Comparison of ENCODE assay signal across 15 mouse cellular contexts in genomic region chr1:7548261-7548660, GRCm38 (mm10).
DNase-seq lines count a peak whose midpoint lies in the region; TF ChIP-seq lines count a peak whose summit lies in the region.
"Had no signal": no experiment of that assay in that cellular context is flagged by ENCODE, and none has a peak within 500 bp of the region (broad histone marks: within the 10 kb centered on the region; RNA-seq: fewer than 3 reads in every experiment).

No protein-coding gene starts in this region.

- H3K27me3 ChIP-seq in liver, adult 2 months (ENCODE audit: control insufficient read depth, insufficient read depth, low read length): no peaks in the 10 kb centered on the region
- no peaks in the 10 kb centered on the region for H3K27me3 ChIP-seq in thymus, adult 2 months (ENCODE audit: control insufficient read depth, insufficient read depth, low read length)
- H3K27me3 ChIP-seq: forebrain, embryonic 15.5 days; heart, embryonic 15.5 days; hindbrain, embryonic 15.5 days had no signal

- no peak overlapping the region for H3K4me3 ChIP-seq in liver, adult 2 months (ENCODE audit: insufficient read depth, low read depth, low read length)
- no peak overlapping the region for H3K4me3 ChIP-seq in thymus, adult 2 months (ENCODE audit: control insufficient read depth, insufficient read depth, low read length)
- H3K4me3 ChIP-seq: embryonic facial prominence, embryonic 10.5 days; forebrain, embryonic 15.5 days; heart, embryonic 15.5 days; hindbrain, embryonic 15.5 days had no signal

- DNase-seq in liver, adult 2 months (ENCODE audit: extremely low read depth, low read depth, low spot score): peak; percentile 6
- no peak for DNase-seq in liver
- DNase-seq in adipocyte (ENCODE audit: low spot score): peak; percentile 9
- DNase-seq in fibroblast of lung, adult 2 months (ENCODE audit: low read depth): peak; percentile 2
- DNase-seq in thymus, adult 2 months: no peak
- no peak for DNase-seq in T-cell, adult 2 months (ENCODE audit: low spot score)
- DNase-seq: adrenal gland, postnatal 14 days; cerebellum, adult 2 months; cerebellum, postnatal 10 days; gastrocnemius, postnatal 25 days; heart, adult 11 months had no signal

- TF ChIP-seq CTCF in liver, adult 2 months (IDR thresholded peaks at IDR 0.05; ENCODE audit: low read depth, low read length): no peak
- TF ChIP-seq CTCF in thymus, adult 2 months (IDR thresholded peaks at IDR 0.05; ENCODE audit: borderline replicate concordance, control insufficient read depth, extremely low read depth, insufficient read depth, low read length, poor library complexity): no peak

- no peak overlapping the region for H3K27ac ChIP-seq in liver, adult 2 months (replicated peaks; ENCODE audit: insufficient read depth, low read depth, low read length)
- no peak overlapping the region for H3K27ac ChIP-seq in thymus, adult 2 months (ENCODE audit: control insufficient read depth, insufficient read depth, low read length)
- H3K27ac ChIP-seq: embryonic facial prominence, embryonic 10.5 days; forebrain, embryonic 15.5 days; heart, embryonic 15.5 days; hindbrain, embryonic 15.5 days had no signal

- H3K36me3 ChIP-seq in liver, adult 2 months (ENCODE audit: control insufficient read depth, insufficient read depth, low read length): no peaks in the 10 kb centered on the region
- H3K36me3 ChIP-seq in thymus, adult 2 months (ENCODE audit: control insufficient read depth, insufficient read depth, low read length): no peaks in the 10 kb centered on the region
- H3K36me3 ChIP-seq: embryonic facial prominence, embryonic 10.5 days; forebrain, embryonic 15.5 days; heart, embryonic 15.5 days; hindbrain, embryonic 15.5 days had no signal

- H3K4me1 ChIP-seq in liver, adult 2 months (ENCODE audit: control insufficient read depth, insufficient read depth, low read length): no peaks in the 10 kb centered on the region
- no peaks in the 10 kb centered on the region for H3K4me1 ChIP-seq in thymus, adult 2 months (replicated peaks; ENCODE audit: control insufficient read depth, insufficient read depth, low read length)
- H3K4me1 ChIP-seq: embryonic facial prominence, embryonic 10.5 days; forebrain, embryonic 15.5 days; heart, embryonic 15.5 days; hindbrain, embryonic 15.5 days had no signal

- no peak overlapping the region for H3K9ac ChIP-seq in liver, adult 2 months (ENCODE audit: low read depth, low read length)
- H3K9ac ChIP-seq: forebrain, embryonic 15.5 days; heart, embryonic 15.5 days; hindbrain, embryonic 15.5 days had no signal

- H3K79me2 ChIP-seq in liver, adult 2 months (ENCODE audit: control insufficient read depth, insufficient read depth, low read length): no peaks in the 10 kb centered on the region

- 46% methylated on average over 2 of the region's 2 CpGs for WGBS in liver, adult 2 months
- WGBS in thymus, adult 2 months: 53% methylated on average over 2 of the region's 2 CpGs

- TF ChIP-seq POLR2A in liver, adult 2 months (IDR thresholded peaks at IDR 0.05; ENCODE audit: extremely low read depth, insufficient read depth, low read length): no peak
- TF ChIP-seq POLR2A in thymus, adult 2 months (IDR thresholded peaks at IDR 0.05; ENCODE audit: control insufficient read depth, extremely low read depth, insufficient read depth, low read length, poor library complexity): no peak

Comparison
In these comparisons a context has a peak if more than half of its experiments do, and no peak if none do; other contexts are left out.
1. DNase-seq: peak in liver, adult 2 months (single experiment), adipocyte (single experiment) and fibroblast of lung, adult 2 months (single experiment); none in liver (single experiment), thymus, adult 2 months (single experiment) and T-cell, adult 2 months (single experiment).